Mouse (Mus musculus) spleen, adult 2 months (tissue): ENCODE measurements at regions not wholly inside any gene's neighbourhood (a gene's known extent, or its start where the extent isn't known, plus 50 kb on each side); places are given as distances from the start of the nearest gene placed in this dataset.

Source experiments
- DNase-seq, 2 experiments: peaks; one replicate each; pipeline versions ENCODE4 v3.0.0 to v3.0.0-alpha.2; 2012 to 2021; ENCODE audit warnings: low spot score in 2 of 2, low read depth in 1 of 2
- H3K27ac ChIP-seq: fragments of 200-500 bp; 2 replicates; pipeline ENCODE4 v1.5.1; 2012; ENCODE audit warnings: low read length, inconsistent platforms; ENCODE audit not compliant: insufficient read depth
- H3K27me3 ChIP-seq: fragments of 200-500 bp; 2 replicates; pipeline ENCODE4 v1.6.1; 2012; ENCODE audit warnings: mild to moderate bottlenecking, moderate library complexity, low read length, inconsistent platforms; ENCODE audit not compliant: control insufficient read depth, insufficient read depth
- H3K36me3 ChIP-seq: fragments of 200-500 bp; 2 replicates; pipeline ENCODE4 v1.6.1; 2012; ENCODE audit warnings: mild to moderate bottlenecking, low read length, inconsistent platforms; ENCODE audit not compliant: control insufficient read depth, insufficient read depth
- H3K4me1 ChIP-seq: fragments of 200-500 bp; 2 replicates; pipeline ENCODE4 v1.6.1; 2011; ENCODE audit warnings: inconsistent platforms; ENCODE audit not compliant: control insufficient read depth, insufficient read depth, insufficient read length
- H3K4me3 ChIP-seq: fragments of 200-500 bp; 2 replicates; pipeline ENCODE4 v1.5.1; 2011; ENCODE audit warnings: mild to moderate bottlenecking, inconsistent platforms; ENCODE audit not compliant: insufficient read depth, insufficient read length; ENCODE audit errors: extremely low read depth
- CTCF ChIP-seq: fragments of 200-500 bp; IDR thresholded peaks from 2 replicates; pipeline ENCODE4 v1.5.1; 2011; ENCODE audit warnings: mild to moderate bottlenecking, inconsistent platforms; ENCODE audit not compliant: insufficient read depth, insufficient read length, insufficient replicate concordance; ENCODE audit errors: extremely low read depth
- POLR2A ChIP-seq: fragments of 200-500 bp; IDR thresholded peaks from 2 replicates; pipeline ENCODE4 v1.6.1; 2011; ENCODE audit warnings: low read depth, low read length, inconsistent platforms
- WGBS: fragments of 180-500 bp; shearing (Covaris S2); methylation state at CpG from one replicate; pipeline ENCODE4 v1.1.7; 2018; 5-methylcytosine and 5-hydroxymethylcytosine counted together

DNA sequence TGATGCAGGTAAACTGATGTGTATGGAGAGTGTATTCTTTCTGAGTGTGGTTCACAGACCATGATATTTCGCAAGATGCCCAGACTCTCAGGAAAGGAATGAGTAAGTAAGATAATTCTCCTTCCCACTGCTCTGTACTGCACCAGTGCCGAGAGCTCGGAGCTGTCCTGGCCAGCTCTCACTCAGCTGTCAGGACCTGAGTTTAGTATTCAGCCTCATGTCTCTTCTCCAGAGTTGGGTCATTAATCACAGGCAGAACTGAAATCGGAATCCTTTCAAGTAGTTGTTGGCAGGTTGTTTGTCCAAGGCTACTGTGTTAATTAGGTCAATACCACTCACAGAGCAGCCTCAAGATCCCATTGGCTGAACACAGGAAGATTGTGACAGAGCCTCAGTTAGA is 510.1 kb downstream of the Gpam start:
- no peaks in the 10 kb centered on the region for H3K4me1 ChIP-seq
- WGBS, result 82% methylated on average over 4 of the region's 4 CpGs
- TF ChIP-seq CTCF (no peak), POLR2A (no peak)
- no peak for DNase-seq
- H3K36me3 ChIP-seq, result no peaks in the 10 kb centered on the region
- H3K27me3 ChIP-seq, result no peaks in the 10 kb centered on the region
- H3K27ac ChIP-seq, result no peak overlapping the region
- no peak overlapping the region for H3K4me3 ChIP-seq
